Mouse (Mus musculus) myocyte (in vitro differentiated cells): Measurements from ENCODE around the gene Anln. TPM values are rescaled to one million over a fixed set of nuclear protein-coding genes. Genes with fewer than 3 reads are reported as not detected.

Experiments
- H3K27me3 ChIP-seq: one replicate; pipeline ENCODE4 v1.6.1; 2011; ENCODE audit not compliant: control insufficient read depth, insufficient read depth, insufficient read length
- H3K36me3 ChIP-seq: one replicate; pipeline ENCODE4 v1.6.1; 2011; ENCODE audit not compliant: control insufficient read depth, insufficient read depth
- H3K4me2 ChIP-seq: one replicate; pipeline ENCODE4 v1.6.1; 2011; ENCODE audit warnings: low read depth, control low read depth
- H3K4me3 ChIP-seq: one replicate; pipeline ENCODE4 v1.5.1; 2011; ENCODE audit warnings: mild to moderate bottlenecking, control low read depth, moderate library complexity
- H3K79me2 ChIP-seq: one replicate; pipeline ENCODE4 v1.6.1; 2011; ENCODE audit not compliant: control insufficient read depth, insufficient read depth
- H3ac ChIP-seq: one replicate; pipeline ENCODE4 v1.6.1; 2011; ENCODE audit not compliant: control insufficient read depth, insufficient read length
- CEBPB ChIP-seq: IDR thresholded peaks from 2 replicates; pipeline ENCODE4 v1.6.1; 2011; ENCODE audit warnings: mild to moderate bottlenecking, moderate library complexity; ENCODE audit not compliant: poor library complexity, insufficient read depth, severe bottlenecking
- E2F4 ChIP-seq: IDR thresholded peaks from one replicate; pipeline ENCODE4 v1.6.1; 2011; ENCODE audit warnings: mild to moderate bottlenecking, control low read depth, moderate library complexity; ENCODE audit not compliant: insufficient read depth
- MAX ChIP-seq: IDR thresholded peaks from one replicate; pipeline ENCODE4 v1.6.1; 2011; ENCODE audit warnings: low read depth, mild to moderate bottlenecking, control low read depth
- MYOD1 ChIP-seq, 3 experiments: IDR thresholded peaks; one replicate each; pipeline ENCODE4 v1.6.1; 2011; ENCODE audit warnings: control low read depth in 2 of 3, low read depth in 2 of 3, mild to moderate bottlenecking in 2 of 3, moderate library complexity in 1 of 3; ENCODE audit not compliant: insufficient read length in 2 of 3, control insufficient read depth in 1 of 3
- MYOG ChIP-seq, 3 experiments: IDR thresholded peaks; one replicate each; pipeline ENCODE4 v1.6.1; 2011; ENCODE audit warnings: control low read depth in 2 of 3, low read depth in 2 of 3, mild to moderate bottlenecking in 2 of 3; ENCODE audit not compliant: insufficient read length in 2 of 3, control insufficient read depth in 1 of 3, insufficient read depth in 1 of 3
- POLR2A ChIP-seq: IDR thresholded peaks from one replicate; pipeline ENCODE4 v1.6.1; 2011; ENCODE audit warnings: low read depth, mild to moderate bottlenecking, control low read depth, moderate library complexity; ENCODE audit not compliant: insufficient read length
- POLR2AphosphoS2 ChIP-seq: IDR thresholded peaks from one replicate; pipeline ENCODE4 v1.6.1; 2011; ENCODE audit warnings: low read depth, control low read depth; ENCODE audit not compliant: insufficient read length
- REST ChIP-seq: IDR thresholded peaks from one replicate; pipeline ENCODE4 v1.6.1; 2011; ENCODE audit warnings: mild to moderate bottlenecking, control low read depth, moderate library complexity; ENCODE audit not compliant: insufficient read depth, insufficient read length
- SRF ChIP-seq: IDR thresholded peaks from one replicate; pipeline ENCODE4 v1.6.1; 2011; ENCODE audit warnings: low read depth; ENCODE audit not compliant: control insufficient read depth, insufficient read length
- TCF12 ChIP-seq: IDR thresholded peaks from one replicate; pipeline ENCODE4 v1.6.1; 2011; ENCODE audit warnings: mild to moderate bottlenecking, control low read depth; ENCODE audit not compliant: poor library complexity, insufficient read depth, severe bottlenecking
- TCF3 ChIP-seq: IDR thresholded peaks from one replicate; pipeline ENCODE4 v1.6.1; 2011; ENCODE audit warnings: low read depth, control low read depth; ENCODE audit not compliant: insufficient read length
- USF1 ChIP-seq: IDR thresholded peaks from one replicate; pipeline ENCODE4 v1.6.1; 2011; ENCODE audit warnings: low read depth, mild to moderate bottlenecking, control low read depth, moderate library complexity
- polyA plus RNA-seq: library from polyadenylated mRNA; unstranded; fragments of >200 nt; fragmentation: generic; extraction: Trizol; gene quantifications from one replicate; pipeline ENCODE4 v1.2.1, GENCODE M21; 2012; ENCODE audit warnings: missing spikeins

Anln gene
- polyA plus RNA-seq, result 25.7 TPM

DNA sequence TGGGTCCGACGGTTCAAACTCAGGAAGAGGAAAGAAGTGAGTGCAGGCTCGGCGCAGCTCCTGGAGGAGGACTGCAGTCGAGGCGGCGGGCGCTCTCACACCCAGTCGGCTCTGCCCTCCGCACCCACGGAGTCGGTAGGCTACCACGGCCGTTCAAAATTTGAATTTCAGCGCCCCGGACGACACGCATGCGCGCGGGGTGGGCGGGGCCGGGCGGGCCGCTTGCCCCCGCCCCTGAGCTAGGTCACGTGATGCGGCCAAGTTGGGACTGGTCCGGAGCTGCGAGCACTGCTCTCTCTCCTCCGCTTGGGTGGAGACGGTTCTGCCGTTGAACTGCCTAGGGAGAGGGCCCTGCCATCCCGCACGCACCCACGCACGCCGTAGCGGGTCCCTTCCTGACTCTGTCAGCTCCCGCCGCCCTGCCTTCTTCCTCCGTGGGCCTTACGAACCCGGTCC is at the start of gene Anln:
Gene Anln (minus strand): TSS at position 168 of the 456 bp plus-strand sequence.
- Histone ChIP-seq H3ac (peak within 1 kb of the TSS; percentile 48), H3K36me3 (no peaks in the 10 kb centered on the region), H3K4me2 (peak within 1 kb of the TSS; percentile 93), H3K4me3 (peak within 1 kb of the TSS; percentile 77), H3K79me2 (peaks cover 47% of the 10 kb centered on the region), H3K27me3 (no peaks in the 10 kb centered on the region)
- peak; percentile 96 for TF ChIP-seq POLR2A
- TF ChIP-seq TCF3, result no peak
- no peak for TF ChIP-seq TCF12
- TF ChIP-seq MAX, result no peak
- peak in 1 of 3 experiments; percentile 27 for TF ChIP-seq MYOD1 (IDR thresholded peaks at IDR 0.05; ENCODE audit: control insufficient read depth in 1 of 3, insufficient read length in 2 of 3, low read depth in 2 of 3)
- peak; percentile 98 for TF ChIP-seq E2F4
- peak in 1 of 3 experiments; percentile 14 for TF ChIP-seq MYOG (IDR thresholded peaks at IDR 0.05; ENCODE audit: control insufficient read depth in 1 of 3, insufficient read depth in 1 of 3, insufficient read length in 2 of 3, low read depth in 2 of 3)
- TF ChIP-seq REST, result peak; percentile 42
- no peak for TF ChIP-seq CEBPB
- peak; percentile 99 for TF ChIP-seq POLR2AphosphoS2
- TF ChIP-seq USF1, result peak; percentile 95

DNA sequence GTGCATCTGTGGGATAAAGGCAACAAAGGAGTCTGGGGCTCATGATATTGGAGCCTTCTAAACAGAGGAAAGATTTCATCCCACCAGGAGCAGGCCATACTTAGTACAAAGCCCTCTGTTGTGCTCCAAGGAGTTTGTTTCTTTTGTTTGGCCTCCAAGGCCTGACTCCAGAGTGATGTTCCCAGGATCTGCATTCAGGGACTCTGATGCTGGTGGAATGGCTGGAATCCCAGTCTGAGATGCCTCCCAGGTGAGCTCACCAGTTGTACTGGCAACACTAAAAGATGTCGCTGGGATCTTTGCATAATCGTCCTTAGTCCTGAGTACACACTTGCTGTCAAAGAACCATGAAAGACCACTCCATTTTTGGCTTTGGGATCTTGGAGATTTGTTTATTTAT is 45.1 kb upstream of the Anln start:
- no peaks in the 10 kb centered on the region for H3K27me3 ChIP-seq
- H3K4me2 ChIP-seq, result no peak overlapping the region
- H3ac ChIP-seq, result no peak overlapping the region
- TF ChIP-seq E2F4, result no peak
- TF ChIP-seq MYOD1 (IDR thresholded peaks at IDR 0.05; ENCODE audit: control insufficient read depth in 1 of 3, insufficient read length in 2 of 3, low read depth in 2 of 3), result no peak
- TF ChIP-seq TCF12, result no peak
- TF ChIP-seq SRF, result no peak
- TF ChIP-seq MYOG (IDR thresholded peaks at IDR 0.05; ENCODE audit: control insufficient read depth in 1 of 3, insufficient read depth in 1 of 3, insufficient read length in 2 of 3, low read depth in 2 of 3), result no peak
- no peak for TF ChIP-seq CEBPB
- no peak for TF ChIP-seq POLR2A
- TF ChIP-seq POLR2AphosphoS2, result no peak
- TF ChIP-seq TCF3, result no peak
- TF ChIP-seq USF1, result no peak
- TF ChIP-seq MAX, result no peak
- no peak for TF ChIP-seq REST
- H3K36me3 ChIP-seq, result no peaks in the 10 kb centered on the region
- H3K4me3 ChIP-seq, result no peak overlapping the region
- no peaks in the 10 kb centered on the region for H3K79me2 ChIP-seq

DNA sequence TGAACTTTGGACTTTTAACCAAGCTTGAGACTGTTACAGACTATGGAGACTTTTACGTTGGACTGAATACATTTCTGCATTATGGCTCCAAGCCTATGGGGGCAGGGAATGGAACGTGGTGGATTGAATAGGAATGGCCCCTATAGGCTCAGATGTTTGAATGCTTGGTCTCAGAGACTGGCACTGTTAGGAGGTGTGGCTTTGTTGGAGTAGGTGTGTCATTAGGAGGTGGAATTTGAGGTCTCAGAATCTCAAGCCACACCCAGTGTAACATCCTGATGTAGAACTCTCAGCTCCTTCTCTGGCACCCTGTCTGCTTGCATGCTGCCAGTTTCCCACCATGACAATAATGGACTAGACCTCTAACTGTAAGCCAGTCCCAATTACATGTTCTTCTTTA is 44.2 kb upstream of the Anln start:
- no peaks in the 10 kb centered on the region for H3K79me2 ChIP-seq
- no peak overlapping the region for H3K4me2 ChIP-seq
- TF ChIP-seq MYOD1 (IDR thresholded peaks at IDR 0.05; ENCODE audit: control insufficient read depth in 1 of 3, insufficient read length in 2 of 3, low read depth in 2 of 3) (no peak), POLR2A (no peak), REST (no peak), MAX (no peak), USF1 (no peak), TCF3 (no peak), CEBPB (no peak), POLR2AphosphoS2 (no peak), MYOG (IDR thresholded peaks at IDR 0.05; ENCODE audit: control insufficient read depth in 1 of 3, insufficient read depth in 1 of 3, insufficient read length in 2 of 3, low read depth in 2 of 3) (no peak), E2F4 (no peak), SRF (no peak), TCF12 (no peak)
- no peaks in the 10 kb centered on the region for H3K27me3 ChIP-seq
- no peak overlapping the region for H3ac ChIP-seq
- H3K36me3 ChIP-seq, result no peaks in the 10 kb centered on the region
- no peak overlapping the region for H3K4me3 ChIP-seq

DNA sequence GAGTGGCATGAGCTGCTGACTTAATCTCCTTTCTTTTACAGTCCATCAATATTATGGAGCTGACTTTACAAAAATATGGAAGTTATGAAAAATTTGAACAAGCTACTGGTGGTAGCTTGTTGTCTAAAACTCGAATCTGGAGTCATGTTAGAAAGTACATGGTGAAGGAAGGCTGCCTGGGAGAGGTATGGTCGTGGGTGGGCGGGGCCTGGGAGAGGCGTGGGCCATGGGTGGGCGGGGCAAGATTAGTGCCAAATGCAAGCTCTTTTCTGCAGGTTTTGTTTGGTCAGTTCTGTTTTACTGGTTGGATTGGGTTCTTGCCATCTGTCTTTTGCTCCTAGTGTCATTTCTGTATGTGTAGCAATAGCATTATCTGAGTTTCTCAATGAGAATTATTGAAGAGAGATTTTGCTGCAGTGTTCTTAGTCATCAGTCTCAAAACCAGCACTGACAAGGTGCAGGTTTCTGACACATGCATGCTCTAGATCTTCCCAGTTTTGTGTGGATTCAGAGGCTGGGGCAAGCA is 41.4 kb upstream of the Anln start:
- TF ChIP-seq MYOD1 (IDR thresholded peaks at IDR 0.05; ENCODE audit: control insufficient read depth in 1 of 3, insufficient read length in 2 of 3, low read depth in 2 of 3), result no peak
- TF ChIP-seq MYOG (IDR thresholded peaks at IDR 0.05; ENCODE audit: control insufficient read depth in 1 of 3, insufficient read depth in 1 of 3, insufficient read length in 2 of 3, low read depth in 2 of 3), result no peak
- no peak for TF ChIP-seq REST
- no peak for TF ChIP-seq SRF
- TF ChIP-seq USF1, result no peak
- TF ChIP-seq TCF12, result no peak
- no peak for TF ChIP-seq E2F4
- no peaks in the 10 kb centered on the region for H3K79me2 ChIP-seq
- H3K36me3 ChIP-seq, result no peaks in the 10 kb centered on the region
- no peak overlapping the region for H3K4me3 ChIP-seq
- H3K27me3 ChIP-seq, result no peaks in the 10 kb centered on the region
- H3ac ChIP-seq, result no peak overlapping the region
- no peak overlapping the region for H3K4me2 ChIP-seq
